Mouse (Mus musculus): ENCODE measurements around the gene Prmt3.

The Prmt3 gene

GRCm38 (mm10) chr7:49803511-49803910, 25.4 kb downstream of the Prmt3 start:
- DNase-seq, result no peak

DNA sequence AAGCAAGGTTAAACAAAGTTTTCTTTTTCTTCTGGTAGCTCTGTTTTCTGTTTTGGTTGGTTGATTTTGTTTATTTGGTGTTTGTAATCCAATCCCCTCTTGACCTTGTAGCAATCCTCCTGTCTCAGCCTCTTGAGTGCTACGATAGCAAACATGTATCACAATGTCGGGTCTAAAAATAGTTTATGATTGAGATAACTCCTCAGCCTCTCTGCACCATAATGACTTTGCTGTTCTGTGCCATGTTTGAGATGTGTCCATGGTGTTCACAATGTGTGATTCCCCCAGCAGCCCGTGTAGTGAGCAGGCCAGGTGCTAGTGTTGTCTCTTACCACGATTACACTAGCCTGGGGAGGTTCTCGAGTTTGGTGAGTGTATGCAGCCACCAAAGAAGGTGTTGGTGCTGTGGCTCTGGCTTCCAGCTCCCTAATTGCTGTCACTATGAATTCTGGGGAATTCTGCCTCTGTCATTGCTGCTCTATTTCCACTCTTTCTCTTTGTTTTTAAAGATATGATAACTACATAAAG, 26.6 kb downstream of the Prmt3 start:
- DNase-seq, result no peak

DNA sequence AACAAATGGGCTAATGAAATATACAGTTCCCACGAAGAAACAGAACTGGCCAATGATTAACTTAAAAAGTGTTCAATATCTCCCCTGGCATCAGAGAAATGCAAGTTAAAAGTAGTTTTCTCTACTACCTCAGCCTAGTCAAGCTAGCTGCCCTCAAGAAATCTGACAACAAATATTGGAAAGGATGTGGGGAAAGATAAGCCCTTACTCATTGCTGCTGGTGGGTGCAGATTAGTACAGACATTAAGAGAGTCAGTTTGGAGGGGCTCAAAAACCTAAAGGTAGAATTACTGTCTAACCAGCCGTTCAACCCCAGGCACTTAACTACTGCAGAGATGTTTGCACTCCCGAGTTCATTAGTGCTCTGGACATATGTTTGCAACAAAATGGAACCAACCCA, 27.5 kb downstream of the Prmt3 start:
- no peak for DNase-seq

GRCm38 (mm10) chr7:49807093-49807682, 29.0 kb downstream of the Prmt3 start:
- no peak for DNase-seq

DNA sequence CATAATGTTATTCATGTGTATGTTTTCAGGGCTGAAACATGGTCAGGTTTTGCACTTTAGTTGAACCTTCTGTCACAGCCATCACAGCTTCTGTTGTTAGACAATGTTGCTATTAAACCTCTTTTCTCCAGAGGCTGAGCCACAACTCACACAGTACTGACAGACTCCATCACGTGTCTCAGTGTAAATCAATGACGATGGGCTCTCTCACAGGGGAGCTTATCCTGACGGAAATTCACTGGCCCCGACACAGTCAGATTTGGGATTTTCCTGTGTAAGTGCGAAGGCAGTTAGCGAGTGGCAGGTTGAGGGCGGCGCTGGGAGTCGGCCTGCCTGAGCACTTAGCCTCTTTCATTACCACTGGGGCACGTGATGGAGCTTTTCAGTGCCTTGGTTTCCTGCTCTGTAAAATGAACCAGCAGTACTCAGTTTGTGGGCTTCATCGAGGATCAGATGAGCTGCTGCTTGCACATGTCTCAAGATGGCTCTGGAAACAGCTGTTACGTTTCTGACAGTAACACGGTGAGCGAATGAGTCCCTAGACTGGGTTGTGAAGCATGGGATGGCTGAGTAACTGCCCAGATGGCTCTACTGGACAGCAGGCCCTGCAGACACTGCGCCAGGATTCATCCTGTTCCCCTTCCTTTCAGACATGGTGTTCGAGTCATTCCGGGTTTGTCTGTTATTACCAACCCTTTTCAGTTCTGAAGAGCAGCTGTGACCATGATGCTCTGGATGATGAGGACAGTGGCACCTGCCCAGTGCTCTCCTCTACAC, 29.9 kb downstream of the Prmt3 start:
- no peak for DNase-seq

- no peak for DNase-seq
These were observed 31.0 kb downstream of the Prmt3 start for GRCm38 (mm10) chr7:49809100-49809499.

- DNase-seq, result no peak
These were observed 31.4 kb downstream of the Prmt3 start for GRCm38 (mm10) chr7:49809562-49809961.

- DNase-seq, result no peak
These were observed 33.2 kb downstream of the Prmt3 start for GRCm38 (mm10) chr7:49811346-49811745.

DNA sequence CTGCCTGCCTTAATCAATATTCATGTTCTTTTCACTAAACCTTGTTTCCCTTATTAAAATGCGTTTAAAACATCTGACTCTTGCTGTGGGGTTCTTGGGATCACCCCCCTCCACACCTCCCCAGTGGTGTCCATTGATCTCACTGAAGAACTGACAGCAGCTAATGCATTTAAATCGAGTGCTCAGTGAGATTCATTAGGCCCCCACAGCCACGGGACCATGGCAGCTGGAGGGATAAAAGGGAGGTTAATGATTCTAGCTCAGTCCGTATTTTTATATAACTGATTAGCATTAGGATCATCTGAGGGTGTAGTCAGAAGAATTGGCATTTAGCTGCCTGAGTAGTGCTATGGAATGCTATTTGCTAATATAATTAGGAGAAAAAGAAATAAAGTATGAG, 41.2 kb downstream of the Prmt3 start:
- no peak for DNase-seq

DNA sequence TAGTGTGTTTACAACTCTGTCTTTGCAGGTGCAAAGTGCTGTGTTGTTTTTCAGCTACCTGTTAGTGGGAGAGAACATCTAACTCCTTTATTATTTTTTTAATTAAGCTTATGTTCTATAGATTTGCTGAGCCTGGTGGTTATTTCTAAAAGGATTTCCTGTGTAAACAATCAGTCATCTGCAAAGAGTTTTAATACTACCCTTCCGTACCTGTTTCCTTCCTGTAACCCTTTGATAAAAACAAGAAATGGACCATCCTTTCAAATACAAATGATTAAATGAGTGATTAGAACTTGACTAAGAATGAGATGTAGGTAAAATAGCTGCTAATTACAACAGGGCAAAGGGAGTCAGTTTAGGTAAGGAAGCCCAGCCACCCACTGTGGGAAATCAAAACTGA, 43.2 kb downstream of the Prmt3 start:
- no peak for DNase-seq

GRCm38 (mm10) chr7:49822028-49822427, 43.9 kb downstream of the Prmt3 start:
- DNase-seq, result no peak

DNA sequence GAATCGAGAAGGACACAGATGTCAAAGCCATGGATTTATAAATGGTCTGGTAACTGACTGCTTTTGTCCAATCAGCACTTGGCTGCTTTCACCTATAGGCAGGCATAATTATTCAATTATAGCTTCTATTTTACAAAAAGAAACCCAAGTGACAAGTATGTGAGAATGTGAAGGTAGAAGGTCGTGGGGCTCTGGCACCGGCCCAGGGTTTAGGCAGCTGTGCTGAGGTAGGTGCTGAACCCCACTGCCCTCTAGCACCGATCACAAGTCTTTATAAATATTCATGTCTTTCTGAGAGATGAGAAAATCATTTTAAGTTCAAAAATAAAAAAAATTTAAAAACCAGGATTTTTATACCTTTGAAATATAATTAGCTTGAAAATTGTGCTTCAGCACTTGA, 45.4 kb downstream of the Prmt3 start:
- DNase-seq, result no peak

GRCm38 (mm10) chr7:49824043-49824442, 45.9 kb downstream of the Prmt3 start:
- DNase-seq, result no peak

DNA sequence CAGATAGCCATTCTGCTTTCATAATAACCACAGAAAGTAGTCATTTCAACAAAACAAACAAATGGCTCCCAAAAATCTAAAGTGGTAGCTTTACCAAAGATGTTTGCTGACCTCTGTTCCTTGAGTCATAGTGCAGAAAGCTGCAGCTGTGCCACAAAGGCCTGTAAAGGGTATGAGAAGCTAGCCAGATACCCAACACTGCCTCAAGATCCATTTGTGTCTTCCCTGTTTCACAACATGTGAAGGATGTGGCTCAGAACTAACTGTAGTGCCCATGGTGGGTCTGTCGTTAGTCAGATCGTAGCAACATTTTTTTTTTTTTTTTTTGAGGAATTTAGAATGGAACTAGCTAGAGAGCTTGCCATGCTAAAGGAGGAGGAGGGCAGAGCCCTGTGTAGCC, 46.4 kb downstream of the Prmt3 start:
- DNase-seq, result no peak

DNA sequence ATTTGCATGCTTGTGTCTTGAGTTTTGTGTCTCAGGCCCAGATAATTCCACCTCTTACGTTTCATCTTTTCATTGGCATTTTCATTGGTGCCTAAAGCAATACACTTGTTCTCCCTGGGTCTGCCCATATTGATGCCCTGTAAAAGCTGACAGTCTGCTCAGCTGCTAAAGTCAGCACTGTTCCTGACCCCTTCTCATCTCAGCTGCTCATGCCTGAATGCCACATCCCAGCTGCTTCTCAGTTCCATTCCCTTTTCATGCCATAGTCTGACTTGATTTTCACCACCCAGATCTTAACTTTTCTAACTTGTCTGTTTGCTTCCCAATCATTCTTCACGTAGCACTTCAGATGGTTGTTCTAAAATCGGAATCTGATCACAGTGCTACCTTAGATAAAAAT, 47.3 kb downstream of the Prmt3 start:
- no peak for DNase-seq

GRCm38 (mm10) chr7:49827920-49828319, 49.8 kb downstream of the Prmt3 start:
- no peak for DNase-seq

DNA sequence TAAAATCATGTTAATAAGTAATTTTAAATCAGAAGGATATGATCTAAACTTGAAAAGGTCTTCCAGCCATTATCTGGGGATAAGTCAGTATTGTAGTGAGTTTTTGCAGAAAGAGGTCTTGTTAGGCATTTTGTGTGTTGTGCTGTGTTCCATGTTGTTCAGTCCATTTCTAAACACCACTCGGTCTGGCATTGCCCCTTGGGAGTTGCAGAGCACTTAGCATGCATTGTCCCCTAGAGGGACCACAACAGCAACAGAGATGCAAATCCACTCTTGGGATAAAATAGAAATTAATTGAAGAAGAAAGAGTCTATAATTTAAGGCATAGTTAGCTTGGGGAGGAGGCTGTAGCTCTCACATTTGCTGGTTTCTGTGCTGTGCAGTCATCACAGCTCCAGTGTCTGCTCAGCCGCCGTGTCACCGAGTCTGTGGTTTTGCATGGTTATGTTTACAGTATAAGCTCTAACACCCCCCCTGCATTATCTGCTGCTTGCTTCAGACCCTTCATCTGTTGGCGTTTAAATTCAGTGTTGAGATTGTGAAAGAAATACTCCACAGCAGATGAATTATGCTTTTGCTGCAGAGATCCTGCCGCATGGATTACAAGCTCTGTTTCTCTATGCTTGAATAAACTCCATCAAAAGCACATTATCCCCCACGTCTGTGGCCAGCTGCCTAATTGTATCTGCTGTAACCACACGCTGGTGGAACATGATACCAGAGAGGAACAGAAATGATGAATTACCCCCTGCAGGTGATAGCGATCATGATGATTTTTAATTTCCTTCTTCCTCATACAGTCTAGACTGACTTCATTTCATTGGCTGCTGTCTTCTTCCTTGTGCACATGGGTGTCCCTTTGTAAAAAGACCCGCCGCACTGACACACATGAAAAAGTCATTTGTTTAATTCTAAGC, 64.5 kb downstream of the Prmt3 start:
- peak in 1 of 2 experiments; percentile 1 for DNase-seq

DNA sequence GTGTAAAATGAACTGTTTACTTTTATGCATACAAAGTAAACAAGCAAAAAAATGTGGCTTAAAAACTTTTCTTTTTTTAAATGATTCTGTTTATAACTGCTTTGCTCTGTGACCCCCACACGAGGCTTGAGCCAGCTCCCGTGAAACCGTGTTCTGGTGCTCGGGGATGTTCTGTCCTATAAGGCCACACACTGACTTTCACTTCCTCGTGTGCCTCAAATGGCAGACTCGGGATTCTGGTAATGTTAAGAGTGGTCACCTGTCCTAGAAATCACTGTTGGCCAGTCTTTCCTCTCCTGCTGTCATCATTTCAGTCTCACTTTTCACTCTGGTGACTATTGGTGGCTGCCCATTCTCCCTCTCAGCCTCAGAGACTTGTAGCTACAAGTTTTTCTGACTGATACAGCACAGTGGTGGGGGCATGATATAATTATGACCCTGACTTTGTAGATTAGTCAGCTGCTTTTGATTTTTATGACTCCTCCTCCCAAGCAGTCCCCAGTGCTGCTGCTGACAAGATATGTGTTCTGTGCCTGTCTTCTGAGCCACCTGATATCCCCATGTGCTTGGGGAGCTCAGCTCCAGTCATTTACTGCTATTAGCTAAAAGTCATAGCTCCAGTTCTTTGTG, 65.3 kb downstream of the Prmt3 start:
- no peak for DNase-seq

GRCm38 (mm10) chr7:49847939-49848338, 69.8 kb downstream of the Prmt3 start:
- DNase-seq, result no peak

GRCm38 (mm10) chr7:49853342-49854181, 75.4 kb downstream of the Prmt3 start:
- no peak for DNase-seq

GRCm38 (mm10) chr7:49857347-49857746, 79.2 kb downstream of the Prmt3 start:
- DNase-seq, result no peak

GRCm38 (mm10) chr7:49858257-49858656, 80.1 kb downstream of the Prmt3 start:
- DNase-seq, result no peak
